In the genomic region with DNA sequence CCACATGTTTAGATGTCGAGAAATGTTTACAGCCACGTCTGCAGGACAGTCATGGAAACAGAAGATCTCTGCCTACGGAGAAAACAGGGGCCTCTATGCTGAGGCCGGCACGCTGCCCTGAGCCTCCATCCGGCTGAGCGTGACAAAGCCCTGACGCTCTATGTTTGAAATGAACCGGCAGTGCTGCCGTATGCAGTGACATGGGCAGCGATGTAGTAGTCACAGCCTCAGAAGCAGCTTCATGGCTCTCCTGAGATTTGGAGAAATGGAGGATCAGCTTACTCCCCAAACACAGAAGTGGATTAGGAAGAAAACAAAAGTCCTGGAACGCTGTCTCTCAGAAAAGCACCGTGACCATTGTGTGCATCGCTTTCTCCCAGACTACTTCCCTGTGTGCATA, we compare ENCODE assay signal across 16 mouse cellular contexts. TPM values are rescaled to one million over a fixed set of nuclear protein-coding genes. Genes with fewer than 3 reads are reported as not detected.
DNase-seq lines count a peak whose midpoint lies in the region; ATAC-seq lines count a peak whose summit lies in the region.
"Had no signal": no experiment of that assay in that cellular context is flagged by ENCODE, and none has a peak within 500 bp of the region (broad histone marks: within the 10 kb centered on the region; RNA-seq: fewer than 3 reads in every experiment).

No protein-coding gene starts in this region.

- H3K4me1 ChIP-seq in kidney, embryonic 14.5 days (ENCODE audit: control insufficient read depth, insufficient read depth, low read length): peaks cover 3% of the 10 kb centered on the region; the same call in 1 of the 2 replicates
- peaks cover 10% of the 10 kb centered on the region for H3K4me1 ChIP-seq in neural tube, embryonic 13.5 days (replicated peaks)

- 21% methylated on average over 14 of the region's 14 CpGs for WGBS in kidney, embryonic 14.5 days
- WGBS in neural tube, embryonic 13.5 days: 46% methylated on average over 14 of the region's 14 CpGs

- DNase-seq in embryo, embryonic 11 days: peak; percentile 24
- DNase-seq in embryo, embryonic 9.5 days (ENCODE audit: extremely low spot score): no peak
- DNase-seq in kidney, postnatal 25 days: no peak
- DNase-seq in neural tube, embryonic 10.5 days (ENCODE audit: extremely low spot score, low spot score): no peak
- no peak for DNase-seq in adrenal gland, postnatal 4 days (ENCODE audit: low spot score in 2 of 2)
- DNase-seq in lung, postnatal 36 days: no peak
- DNase-seq: cerebellum, adult 9-11 months; gastrocnemius, postnatal 10 days; heart, adult 2 months; kidney, postnatal 14 days; lung, adult 18-20 months; right cerebral cortex, postnatal 4 days; thymus, postnatal 14 days had no signal

- H3K9me3 ChIP-seq in kidney, embryonic 14.5 days (ENCODE audit: control insufficient read depth, low read length): no peaks in the 10 kb centered on the region
- H3K9me3 ChIP-seq in neural tube, embryonic 13.5 days: no peaks in the 10 kb centered on the region

- no peaks in the 10 kb centered on the region for H3K27me3 ChIP-seq in kidney, embryonic 14.5 days (ENCODE audit: control insufficient read depth, insufficient read depth, low read length)
- no peaks in the 10 kb centered on the region for H3K27me3 ChIP-seq in neural tube, embryonic 13.5 days

- no peak overlapping the region for H3K27ac ChIP-seq in kidney, embryonic 14.5 days (ENCODE audit: low read depth, low read length)
- peak overlapping the region; percentile 68 for H3K27ac ChIP-seq in neural tube, embryonic 13.5 days (replicated peaks)
- H3K27ac ChIP-seq: heart, adult 2 months; macrophage had no signal

- no peak overlapping the region for H3K9ac ChIP-seq in kidney, embryonic 14.5 days (ENCODE audit: low read depth, low read length)
- 0 out of 2 replicates have a peak overlapping the region, but pooled peaks have one; percentile 19 for H3K9ac ChIP-seq in neural tube, embryonic 13.5 days

- ATAC-seq in kidney, embryonic 14.5 days (ENCODE audit: low FRiP score, low TSS enrichment): no peak
- no peak; the same call in 1 of the 2 replicates for ATAC-seq in neural tube, embryonic 13.5 days (ENCODE audit: low read depth)

- no peak overlapping the region for H3K4me3 ChIP-seq in kidney, embryonic 14.5 days (ENCODE audit: low read length)
- H3K4me3 ChIP-seq in neural tube, embryonic 13.5 days: no peak overlapping the region
- H3K4me3 ChIP-seq: heart, adult 2 months had no signal

- peak overlapping the region; percentile 17; the same call in 1 of the 2 replicates for H3K4me2 ChIP-seq in kidney, embryonic 14.5 days (replicated peaks; ENCODE audit: low read depth, low read length)
- peak overlapping the region; percentile 21 for H3K4me2 ChIP-seq in neural tube, embryonic 13.5 days

- H3K36me3 ChIP-seq in kidney, embryonic 14.5 days (ENCODE audit: control insufficient read depth, insufficient read depth, low read length): no peaks in the 10 kb centered on the region
- no peaks in the 10 kb centered on the region for H3K36me3 ChIP-seq in neural tube, embryonic 13.5 days

RNA-seq across cellular contexts. Expression of gene Prox2, which starts 9.6 kb away (rescaled TPM):
- 2.9 and 3.3 TPM in 2 replicates for polyA plus RNA-seq in kidney, embryonic 14.5 days (2014; fragmentation: Nextera tagmentation; extraction: Ambion mirVana)
- 3.9 and 5.4 TPM in 2 replicates for polyA plus RNA-seq in neural tube, embryonic 13.5 days (2015; fragmentation: Nextera tagmentation; extraction: Ambion mirVana)
- 1 to 10 TPM; 4.8 to 5.5 TPM for total RNA-seq in adrenal gland, postnatal 4 days (2021)

RNA-seq across cellular contexts. Expression of gene Dlst, which starts 9.6 kb away (rescaled TPM):
- 68.1 and 119 TPM in 2 replicates for polyA plus RNA-seq in kidney, embryonic 14.5 days (2014; fragmentation: Nextera tagmentation; extraction: Ambion mirVana)
- polyA plus RNA-seq in neural tube, embryonic 13.5 days (2015; fragmentation: Nextera tagmentation; extraction: Ambion mirVana): 108 and 116 TPM in 2 replicates
- total RNA-seq in adrenal gland, postnatal 4 days (2021): 100 to 1,000 TPM; 294 to 319 TPM

RNA-seq across cellular contexts. Expression of gene Rps6kl1, which starts 50.1 kb away (rescaled TPM):
- 0.61 and 1.0 TPM in 2 replicates for polyA plus RNA-seq in kidney, embryonic 14.5 days (2014; fragmentation: Nextera tagmentation; extraction: Ambion mirVana)
- 24.0 and 28.7 TPM in 2 replicates for polyA plus RNA-seq in neural tube, embryonic 13.5 days (2015; fragmentation: Nextera tagmentation; extraction: Ambion mirVana)
- 1 to 10 TPM; 3.6 to 3.9 TPM for total RNA-seq in adrenal gland, postnatal 4 days (2021)
- polyA plus RNA-seq: macrophage had no signal

Comparison
In these comparisons a context has a peak if more than half of its experiments do, and no peak if none do; other contexts are left out.
1. RNA of gene Rps6kl1, which starts 50.1 kb away (polyA plus RNA-seq): 24.0 to 28.7 TPM in neural tube, embryonic 13.5 days; 0.61 to 1.0 TPM in kidney, embryonic 14.5 days; every median in the first group is over 10 times any median in the second.